Mouse (Mus musculus): ENCODE results near the gene Tmem92. TPM values are rescaled to one million over a fixed set of nuclear protein-coding genes. Genes with fewer than 3 reads are reported as not detected.

The Tmem92 gene
- total RNA-seq, 2 experiments from 2014 or later, result not detected

DNA sequence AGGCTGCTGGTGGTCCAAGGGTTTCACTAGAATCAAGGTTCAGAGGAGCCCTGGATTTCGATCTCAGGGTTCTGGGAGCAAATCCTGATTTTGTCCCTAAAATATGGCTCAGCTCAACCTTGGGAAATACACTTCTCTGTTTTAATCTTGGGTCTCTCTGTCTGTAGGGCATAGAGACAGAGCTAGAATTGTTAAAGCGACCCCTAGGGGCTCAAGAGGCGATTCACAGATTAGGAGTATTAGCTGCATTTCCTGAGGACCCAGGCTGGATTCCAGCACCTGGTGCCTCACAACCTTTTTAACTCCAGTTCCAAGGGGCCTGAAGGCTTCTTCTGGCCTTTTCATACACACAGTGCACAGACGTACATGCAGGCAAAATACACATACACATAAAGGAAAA, 52.9 kb downstream of the Tmem92 start:
- no peak for DNase-seq

DNA sequence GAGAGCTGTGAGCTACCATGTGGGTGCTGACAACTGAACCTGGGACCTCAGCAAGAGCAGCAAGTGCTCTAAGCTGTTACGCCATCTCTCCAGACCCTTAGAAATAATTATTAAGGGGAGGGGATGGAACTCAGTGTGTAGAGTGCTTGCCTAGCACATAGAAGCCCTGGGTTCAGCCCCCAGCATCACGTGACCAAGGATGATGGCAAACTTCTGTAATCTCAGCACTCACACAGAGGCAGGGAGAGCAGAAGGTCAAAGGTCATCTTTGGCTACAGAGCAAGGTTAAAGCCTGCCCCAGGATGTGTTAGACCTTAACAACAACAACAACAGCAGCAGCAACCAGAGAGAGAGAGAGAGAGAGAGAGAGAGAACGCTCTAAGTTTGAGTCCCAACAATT, 54.0 kb downstream of the Tmem92 start:
- no peak for DNase-seq

DNA sequence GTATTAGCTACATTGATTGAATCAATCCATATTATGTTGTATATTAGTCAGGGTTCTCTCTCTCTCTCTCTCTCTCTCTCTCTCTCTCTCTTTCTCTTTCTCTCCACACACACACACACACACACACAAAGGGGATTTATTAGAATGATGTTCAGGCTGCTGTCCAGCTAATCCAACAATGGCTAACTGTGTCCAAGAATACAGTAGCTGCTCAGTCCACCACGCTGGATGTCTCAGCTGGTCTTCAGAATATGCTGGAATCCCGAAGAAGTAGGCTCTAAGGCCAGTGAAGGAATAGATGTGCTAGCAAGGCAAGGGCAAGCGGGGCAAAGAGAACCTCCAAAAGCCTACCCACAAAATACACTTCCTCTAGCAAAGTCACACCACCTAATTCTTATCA, 55.2 kb downstream of the Tmem92 start:
- DNase-seq, result no peak

Other genes starting within 250 kb of the Tmem92 start
- 10 to 100 TPM; 11.9 to 13.3 TPM for gene Rsad1, start 233.4 kb downstream of the Tmem92 start, total RNA-seq (2021)
- gene Chad, start 217.7 kb downstream of the Tmem92 start, total RNA-seq (2021), result not detected
- gene Acsf2, start 180.8 kb downstream of the Tmem92 start, total RNA-seq (2021), result 100 to 1,000 TPM; 130 to 146 TPM
- gene Lrrc59, start 152.9 kb downstream of the Tmem92 start, total RNA-seq (2021), result 100 to 1,000 TPM; 117 to 141 TPM
- gene Mrpl27, start 128.9 kb downstream of the Tmem92 start, total RNA-seq (2021), result 10 to 100 TPM; 65.6 to 90.4 TPM
- gene Eme1, start 128.7 kb downstream of the Tmem92 start, total RNA-seq (2021), result under 1 TPM; 0.72 to 0.99 TPM
- 10 to 100 TPM; 10.6 to 14.2 TPM for gene Xylt2, start 105.2 kb downstream of the Tmem92 start, total RNA-seq (2021)
- gene Gm11541, start 78.2 kb downstream of the Tmem92 start, total RNA-seq (2021), result not detected
- under 1 TPM; 0.23 to 0.26 TPM for gene Cdc34b, start 40.9 kb downstream of the Tmem92 start, total RNA-seq (2021)
- 100 to 1,000 TPM; 111 to 222 TPM for gene Col1a1, start 153.5 kb upstream of the Tmem92 start, total RNA-seq (2021)
- not detected for gene Hils1, start 184.9 kb upstream of the Tmem92 start, total RNA-seq (2021)
- not detected for gene Sgca, start 193.6 kb upstream of the Tmem92 start, total RNA-seq (2021)
- gene Ppp1r9b, start 208.3 kb upstream of the Tmem92 start, total RNA-seq (2021), result 100 to 1,000 TPM; 119 to 120 TPM
- gene Samd14, start 227.2 kb upstream of the Tmem92 start, total RNA-seq (2021), result 1 to 10 TPM; 3.2 to 3.4 TPM